Mouse (Mus musculus): ENCODE results near the gene Pomt2.
"Not testable (repeated sequence)": the region's sequence is repeated elsewhere in the genome, so short reads cannot be mapped to it uniquely, and the experiment has no call there.

Gene Pomt2
- long read RNA-seq, experiment 1, full-length matches to known transcripts, result 2 of 3 reads
- long read RNA-seq, experiment 1, partial matches to known transcripts, result 0 of 3 reads
- long read RNA-seq, experiment 1, other reads (novel, unspliced or antisense), result 1 of 3 reads
- long read RNA-seq, experiment 2, full-length matches to known transcripts, result 4 of 8 reads
- long read RNA-seq, experiment 2, partial matches to known transcripts, result 2 of 8 reads
- long read RNA-seq, experiment 2, other reads (novel, unspliced or antisense), result 2 of 8 reads

DNA sequence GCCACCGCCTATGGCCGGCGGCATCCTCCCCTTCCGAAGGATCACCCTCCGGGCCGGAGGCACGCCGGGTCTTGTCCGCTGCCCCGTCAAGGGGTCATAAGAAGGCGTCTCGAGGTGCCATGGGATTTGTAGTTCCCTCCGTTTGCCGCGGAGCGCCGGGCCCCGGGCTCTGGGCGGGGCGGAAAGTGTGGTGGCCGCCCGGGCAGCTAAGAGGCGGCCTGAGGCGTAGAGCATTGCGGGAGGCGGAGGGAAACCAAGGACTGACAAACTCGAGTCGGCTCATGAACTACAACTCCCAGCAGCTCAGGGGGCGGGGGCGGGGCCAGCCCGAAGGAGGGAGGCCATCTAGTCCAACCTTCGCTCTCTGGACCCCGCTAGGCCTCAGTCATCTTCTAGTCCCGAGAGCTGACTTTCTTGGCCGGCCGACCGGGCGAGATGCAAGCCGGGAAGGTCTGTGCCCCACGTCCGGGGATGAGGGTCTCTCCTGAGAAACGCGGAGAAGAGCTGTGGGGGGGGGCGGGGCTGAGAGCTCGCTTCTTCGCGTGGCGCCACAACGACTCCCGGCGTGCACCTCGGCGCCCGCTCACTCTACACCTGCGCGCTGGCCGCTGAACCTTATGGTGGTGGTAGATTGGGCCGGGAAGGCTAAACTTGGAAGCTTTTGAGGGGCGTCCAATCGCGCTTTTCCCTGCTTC, at the start of gene Pomt2:
Pomt2 (minus strand) TSS at position 574 of the 695 bp plus-strand sequence.
- intact Hi-C loops (cut with DNase I), result loop anchor here (5.0 kb wide), 2 partner anchors 35 to 50 kb away; partner anchors contain the start of gene Samd15

DNA sequence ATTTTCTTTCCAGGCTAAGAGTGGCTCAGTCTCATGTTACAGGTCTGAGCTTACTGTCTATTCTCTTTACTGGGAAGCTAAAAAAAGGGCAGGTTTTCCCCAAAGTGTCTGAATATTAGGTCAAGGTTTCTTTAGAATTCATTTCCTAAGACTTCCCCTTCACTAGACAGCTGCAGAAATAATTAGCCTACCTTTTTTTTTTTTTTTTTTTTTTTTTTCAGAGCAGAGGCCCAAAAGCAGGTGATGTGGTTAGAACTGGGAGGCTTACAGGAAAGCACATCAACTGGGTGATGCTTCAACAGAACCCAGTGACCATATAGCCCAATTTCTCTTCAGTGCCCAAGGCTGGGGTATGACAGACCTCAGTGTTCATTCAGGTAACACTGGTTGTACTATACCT, 48.5 kb upstream of the Pomt2 start:
- intact Hi-C loops (cut with DNase I), result loop anchor here (5.0 kb wide), 1 partner anchor 49 kb away; the partner anchor contains the start of genes Gstz1 and Pomt2

DNA sequence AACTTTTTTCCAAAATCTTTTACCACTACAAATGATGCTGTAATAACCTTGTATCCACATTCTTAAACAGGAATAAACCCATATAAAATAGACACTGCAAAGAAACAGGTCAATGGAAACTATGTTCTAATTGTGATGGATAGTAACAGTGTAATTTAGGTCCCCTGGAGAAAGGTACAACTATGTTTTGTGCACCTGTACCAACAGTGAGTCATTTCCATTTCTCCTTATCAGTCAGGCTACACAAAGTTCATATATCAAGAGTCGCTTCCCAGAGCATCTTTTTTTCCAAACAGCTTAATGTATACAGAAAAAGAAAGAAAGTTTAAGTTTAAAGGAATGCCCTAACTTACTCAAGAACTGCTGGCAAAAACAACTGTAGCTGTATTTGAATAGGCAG, 47.3 kb upstream of the Pomt2 start:
- intact Hi-C loops (cut with DNase I), result loop anchor here (5.0 kb wide), 1 partner anchor 48 kb away; the partner anchor contains the start of genes Gstz1 and Pomt2

GRCm38 (mm10) chr12:87193008-87193407, 45.2 kb upstream of the Pomt2 start:
- intact Hi-C loops (cut with DNase I), result no loop called here

GRCm38 (mm10) chr12:87177631-87178030, 29.9 kb upstream of the Pomt2 start:
- intact Hi-C loops (cut with DNase I), result no loop called here

DNA sequence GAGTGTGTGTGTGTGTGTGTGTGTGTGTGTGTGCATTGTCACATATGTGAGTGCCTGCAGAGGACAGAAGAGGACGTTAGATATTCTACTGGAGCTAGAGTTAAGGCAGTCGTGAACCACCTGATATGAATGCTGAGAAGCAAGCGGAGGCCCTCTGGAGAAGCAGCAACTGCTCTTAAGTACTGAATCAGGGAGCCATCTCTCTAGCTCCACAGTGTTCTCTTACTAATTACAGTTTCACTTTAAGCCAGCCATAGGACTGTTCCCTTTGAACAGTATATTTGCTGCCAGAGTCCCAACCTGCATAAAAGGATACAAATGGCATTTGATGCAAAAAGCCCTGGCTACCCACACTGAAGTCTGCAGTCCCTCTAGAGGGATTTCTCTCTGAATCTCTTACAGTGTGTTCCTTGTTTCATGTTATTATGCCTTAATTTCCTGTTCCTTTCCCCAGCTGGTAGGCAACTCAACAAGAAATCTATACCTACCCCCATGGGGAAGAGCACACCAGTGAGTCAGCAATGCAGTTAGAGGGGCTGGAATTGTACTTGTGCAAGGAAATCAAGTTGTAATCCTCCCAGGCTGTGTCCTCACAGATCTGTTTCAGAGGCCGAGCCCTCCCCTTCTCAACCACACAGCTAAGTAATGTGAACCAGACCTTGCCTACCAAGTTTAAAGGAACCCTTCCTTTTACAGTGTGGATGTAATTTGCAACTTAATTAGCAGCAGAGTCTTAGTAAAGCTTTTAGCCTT, 27.6 kb upstream of the Pomt2 start:
- intact Hi-C loops (cut with DNase I), result no loop called here

DNA sequence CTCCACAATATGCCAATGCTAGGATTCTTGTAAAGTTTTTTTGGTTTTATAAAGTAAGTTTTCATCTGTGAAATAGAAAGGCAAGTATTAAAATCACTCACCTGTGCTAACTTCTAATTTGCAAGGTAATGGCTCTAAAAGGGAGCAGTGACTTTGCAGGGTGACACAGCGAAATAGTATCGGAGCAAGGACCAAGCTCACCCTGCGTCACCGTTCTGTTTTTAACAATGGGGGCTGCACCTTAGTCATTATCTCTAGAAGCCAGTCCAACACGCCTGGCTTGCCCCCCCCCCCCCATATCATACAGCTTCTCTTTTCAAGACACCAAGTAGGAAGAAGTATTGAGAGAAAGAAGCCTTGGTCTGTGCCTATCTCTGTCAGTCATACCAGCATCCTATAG, 13.0 kb upstream of the Pomt2 start:
- intact Hi-C loops (cut with DNase I), result no loop called here

DNA sequence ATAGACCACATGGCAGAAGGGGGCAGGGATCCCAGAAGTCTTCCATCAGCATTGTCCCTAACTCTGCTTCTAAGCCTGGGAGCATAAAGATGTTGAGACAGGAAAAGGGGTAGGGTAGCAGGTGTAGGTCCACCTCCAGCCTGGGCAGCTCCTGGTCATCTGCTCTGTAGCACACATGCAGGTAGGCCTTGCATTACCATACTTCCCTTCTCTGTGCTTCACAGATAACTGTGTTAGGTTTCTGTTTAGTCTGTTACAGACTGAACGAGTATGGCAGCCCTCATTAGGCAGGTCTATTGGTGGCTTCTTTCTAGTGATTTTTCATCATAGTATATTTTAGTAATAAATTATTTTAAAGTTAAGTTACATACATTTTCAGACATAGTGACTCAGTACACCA, 12.5 kb upstream of the Pomt2 start:
- intact Hi-C loops (cut with DNase I), result no loop called here

GRCm38 (mm10) chr12:87158099-87158498, 10.3 kb upstream of the Pomt2 start:
- intact Hi-C loops (cut with DNase I), result no loop called here

DNA sequence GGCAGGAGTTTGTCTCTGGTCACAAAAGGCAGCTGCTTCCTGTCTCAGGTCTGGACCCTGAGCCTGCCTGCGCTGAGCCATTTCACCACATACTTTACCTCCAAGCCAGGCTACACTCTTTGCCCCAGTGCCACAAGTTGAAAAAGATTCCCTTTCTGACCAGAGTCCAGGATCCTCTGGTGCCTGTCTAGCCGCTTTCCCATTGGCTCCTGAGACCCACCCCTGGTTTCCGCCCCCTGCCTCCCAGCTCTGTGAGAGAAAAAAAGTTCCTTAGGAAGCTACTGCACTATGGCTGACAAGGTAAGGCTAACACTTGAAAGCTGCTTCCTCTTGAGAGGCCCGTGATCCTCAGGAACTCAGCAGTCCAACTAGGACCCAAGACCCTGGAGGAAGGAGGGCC, 9.6 kb upstream of the Pomt2 start:
- intact Hi-C loops (cut with DNase I), result no loop called here

GRCm38 (mm10) chr12:87154448-87154847, 6.7 kb upstream of the Pomt2 start:
- intact Hi-C loops (cut with DNase I), result not testable (repeated sequence)

- intact Hi-C loops (cut with DNase I), result loop anchor here (5.0 kb wide), 2 partner anchors 33 to 48 kb away; partner anchors contain the start of gene Samd15
Measured at GRCm38 (mm10) chr12:87149471-87149870, 1.7 kb upstream of the Pomt2 start.

GRCm38 (mm10) chr12:87148136-87148535, 368 bp upstream of the Pomt2 start:
- intact Hi-C loops (cut with DNase I), result loop anchor here (5.0 kb wide), 2 partner anchors 34 to 49 kb away; partner anchors contain the start of gene Samd15

DNA sequence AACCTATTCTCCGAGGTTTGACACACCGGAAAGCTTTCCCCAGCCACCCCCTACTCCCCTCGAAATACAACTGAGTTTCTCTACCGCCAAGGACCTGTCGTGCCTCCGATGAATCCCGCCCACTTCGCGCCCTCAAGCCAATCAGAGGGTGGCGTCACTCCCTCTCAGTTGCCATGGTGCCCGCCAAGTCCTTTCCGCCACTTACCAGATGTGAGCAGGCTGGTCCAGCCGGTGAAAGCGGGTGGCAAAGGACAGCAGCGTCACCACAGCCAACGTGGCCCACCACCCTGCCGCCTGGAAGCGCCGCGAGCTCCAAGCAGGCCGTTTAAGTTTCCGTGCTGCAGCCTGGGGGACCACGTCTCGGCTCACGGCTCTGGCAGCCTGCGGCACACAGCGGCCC, 802 bp downstream of the Pomt2 start, which contains the start of gene Gstz1:
Gstz1 (plus strand) TSS at position 200 of the 400 bp plus-strand sequence.
- intact Hi-C loops (cut with DNase I), result loop anchor here (5.0 kb wide), 2 partner anchors 35 to 50 kb away; partner anchors contain the start of gene Samd15

DNA sequence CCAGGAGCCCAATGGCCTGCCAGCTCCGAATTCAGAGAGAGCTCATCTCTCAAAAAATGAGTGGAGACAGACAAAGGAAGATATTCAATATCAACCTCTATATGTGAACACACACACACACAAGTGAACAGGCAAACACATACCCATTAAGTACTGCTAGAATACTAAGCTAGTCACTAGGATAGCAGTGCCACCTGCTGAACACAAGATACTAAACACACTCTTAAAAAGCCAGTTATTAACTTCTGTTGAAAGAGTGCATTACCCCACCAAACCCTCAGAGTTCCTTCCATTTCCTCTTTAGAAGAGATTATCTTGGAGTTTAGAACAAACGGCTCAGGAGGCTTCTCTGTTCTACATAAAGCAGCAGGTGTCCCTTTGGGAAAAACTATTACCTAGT, 5.6 kb downstream of the Pomt2 start:
- intact Hi-C loops (cut with DNase I), result no loop called here

DNA sequence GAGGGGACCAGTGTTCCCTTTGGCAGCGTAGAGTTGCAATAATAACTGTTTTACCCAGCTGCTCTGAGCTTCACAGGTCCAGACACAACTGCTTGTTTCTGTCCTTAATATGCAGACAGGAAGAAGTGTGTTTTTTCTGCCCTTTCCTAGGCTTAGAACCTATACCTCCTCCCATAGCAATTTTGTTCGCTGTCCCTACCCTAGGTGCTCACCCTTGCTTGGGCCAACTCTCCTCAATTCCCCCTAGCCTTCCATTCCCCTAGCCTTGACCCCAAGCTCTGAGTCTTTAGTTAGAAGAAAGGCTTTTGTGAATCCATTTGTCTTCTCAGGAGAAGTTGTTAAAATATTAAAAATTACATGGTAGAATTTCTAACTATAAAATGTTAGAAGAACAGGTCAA, 9.0 kb downstream of the Pomt2 start:
- intact Hi-C loops (cut with DNase I), result loop anchor here (10.0 kb wide), 1 partner anchor 196 kb away; no protein-coding TSS in a partner anchor

DNA sequence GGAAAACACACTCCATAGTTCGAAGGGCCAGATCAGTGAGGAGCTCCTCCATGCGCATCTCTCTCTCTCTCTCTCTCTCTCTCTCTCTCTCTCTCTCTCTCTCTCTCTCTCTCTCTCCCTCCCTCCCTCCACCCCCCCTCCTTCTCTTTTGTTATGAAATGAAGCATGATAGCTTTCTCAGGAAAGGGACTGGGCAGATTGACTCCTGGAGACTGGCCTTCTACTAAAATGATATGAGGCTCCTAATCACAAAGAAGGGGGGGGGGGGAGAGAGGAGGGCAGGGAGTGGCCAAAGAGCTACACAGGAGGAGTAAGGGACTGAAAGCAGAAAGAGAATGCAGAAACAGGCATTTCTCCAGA, 9.4 kb downstream of the Pomt2 start:
- intact Hi-C loops (cut with DNase I), result loop anchor here (10.0 kb wide), 1 partner anchor 196 kb away; no protein-coding TSS in a partner anchor

GRCm38 (mm10) chr12:87137439-87138341, 10.1 kb downstream of the Pomt2 start:
- intact Hi-C loops (cut with DNase I), result loop anchor here (10.0 kb wide), 1 partner anchor 197 kb away; no protein-coding TSS in a partner anchor

DNA sequence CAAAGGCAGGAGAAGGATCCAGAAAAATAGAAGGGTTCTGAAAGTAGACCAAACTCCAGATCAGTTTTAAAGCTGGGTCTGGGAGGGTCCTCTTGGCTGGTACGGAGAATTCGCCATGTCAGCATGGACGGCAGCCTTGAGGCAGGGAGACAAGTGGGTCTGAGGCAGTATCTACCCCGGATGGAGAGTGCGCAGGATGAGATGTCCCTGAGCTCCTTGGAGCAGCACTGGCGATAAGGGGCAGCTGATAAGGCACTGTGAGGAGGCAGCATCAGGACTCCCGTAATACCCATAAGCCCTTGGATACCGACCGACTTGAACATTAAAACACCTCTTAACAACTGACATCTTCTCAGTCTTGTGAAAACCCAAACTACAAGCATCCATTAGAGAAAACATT, 15.0 kb downstream of the Pomt2 start:
- intact Hi-C loops (cut with DNase I), result loop anchor here (5.0 to 10.0 kb wide), 2 partner anchors 110 to 202 kb away; no protein-coding TSS in a partner anchor

DNA sequence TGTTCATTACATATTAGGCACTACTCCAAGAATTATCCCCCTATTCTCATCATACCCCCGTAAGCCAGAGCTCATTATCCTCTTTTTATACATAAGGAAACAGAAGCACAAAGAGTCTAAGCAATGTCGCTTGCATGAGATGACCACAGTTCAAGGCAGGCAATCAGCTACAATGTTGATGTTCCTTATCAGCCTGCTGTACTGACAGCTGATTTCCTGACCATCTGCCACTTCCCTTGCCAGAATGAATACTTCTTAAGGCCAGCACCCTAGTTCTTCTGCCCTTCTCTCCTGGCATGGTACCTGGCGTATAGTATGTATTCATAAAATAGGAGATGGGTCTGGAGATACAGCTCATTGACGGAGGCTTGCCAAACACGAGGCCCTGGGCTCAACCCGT, 15.6 kb downstream of the Pomt2 start:
- intact Hi-C loops (cut with DNase I), result loop anchor here (5.0 to 10.0 kb wide), 2 partner anchors 110 to 203 kb away; no protein-coding TSS in a partner anchor
